Mouse (Mus musculus) brain, adult 2 months (tissue): ENCODE data around the gene Mrpl54.
A peak's percentile ranks its signal among the peaks of the same experiment; 100 is the strongest.

Experiments
- DNase-seq: peaks from one replicate; pipeline ENCODE4 v3.0.0; 2011; ENCODE audit warnings: low read depth, low spot score

Mrpl54 gene

GRCm38 (mm10) chr10:81294442-81294841, 27.7 kb upstream of the Mrpl54 start:
- peak; percentile 93 for DNase-seq

DNA sequence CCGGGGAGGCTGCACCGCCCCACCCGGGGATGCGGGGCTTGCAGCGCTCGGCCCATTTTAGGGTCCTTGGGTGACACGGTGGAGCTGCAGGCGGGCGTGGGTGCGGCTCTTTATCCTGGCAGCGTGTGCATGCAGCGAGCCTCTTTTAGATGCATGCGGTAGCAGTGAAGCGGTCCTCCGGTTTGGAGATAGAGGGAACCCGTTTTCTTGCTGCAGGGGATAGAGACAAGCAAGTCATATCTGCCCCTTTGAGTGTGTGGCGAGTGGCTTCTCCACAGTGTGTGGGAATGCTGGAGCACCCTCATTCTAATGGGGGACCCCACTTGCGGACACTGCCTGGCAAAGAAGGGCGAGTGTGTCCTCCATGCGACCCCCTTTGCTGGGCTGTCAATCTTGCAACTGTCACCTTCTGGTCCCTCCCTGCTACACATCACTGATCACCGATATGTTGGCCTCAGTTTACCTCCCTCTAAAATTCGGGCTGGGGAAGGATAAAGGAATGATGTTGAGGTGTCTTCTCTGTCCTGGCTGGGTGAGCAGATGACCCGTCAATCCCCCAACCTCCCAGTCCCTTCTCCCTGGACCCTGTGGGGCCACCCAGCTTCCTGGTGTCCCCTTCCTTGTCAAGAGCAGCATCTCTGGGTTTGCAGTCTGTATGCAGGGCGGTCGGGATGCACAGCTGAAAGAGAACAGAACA, 26.7 kb upstream of the Mrpl54 start:
- no peak for DNase-seq

GRCm38 (mm10) chr10:81292554-81293333, 26.0 kb upstream of the Mrpl54 start, which contains the start of gene Pip5k1c:
Gene Pip5k1c, plus strand, starts transcription at chr10:81292963.
- DNase-seq = peak; percentile 100

GRCm38 (mm10) chr10:81291511-81292104, 24.9 kb upstream of the Mrpl54 start, which contains the start of gene Tjp3:
Gene Tjp3, minus strand, starts transcription at chr10:81291581.
- no peak for DNase-seq

GRCm38 (mm10) chr10:81290698-81291460, 24.1 kb upstream of the Mrpl54 start:
- no peak for DNase-seq

DNA sequence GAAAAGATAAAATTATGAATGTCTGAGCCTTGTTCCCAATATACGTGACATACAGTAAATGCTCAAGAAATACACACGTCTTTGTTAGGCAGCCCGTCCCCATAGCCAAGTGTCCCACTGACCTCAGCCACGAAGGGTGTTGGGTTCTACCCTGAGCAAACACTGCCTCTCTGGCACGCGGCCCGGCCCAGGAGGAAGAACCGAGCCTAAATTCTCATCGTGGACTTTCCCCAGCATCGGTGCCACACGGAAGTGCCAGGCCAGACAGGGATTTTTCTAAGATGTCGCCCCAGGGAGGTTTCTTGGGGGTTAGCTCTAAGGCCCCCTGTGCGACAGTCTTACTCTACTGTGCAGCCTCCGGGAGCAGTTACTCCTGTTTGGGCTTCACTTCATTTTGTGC, 23.1 kb upstream of the Mrpl54 start:
- no peak for DNase-seq

- DNase-seq = peak; percentile 81
These were observed 22.5 kb upstream of the Mrpl54 start for GRCm38 (mm10) chr10:81289278-81289677.

GRCm38 (mm10) chr10:81288601-81289000, 21.9 kb upstream of the Mrpl54 start:
- no peak for DNase-seq

DNA sequence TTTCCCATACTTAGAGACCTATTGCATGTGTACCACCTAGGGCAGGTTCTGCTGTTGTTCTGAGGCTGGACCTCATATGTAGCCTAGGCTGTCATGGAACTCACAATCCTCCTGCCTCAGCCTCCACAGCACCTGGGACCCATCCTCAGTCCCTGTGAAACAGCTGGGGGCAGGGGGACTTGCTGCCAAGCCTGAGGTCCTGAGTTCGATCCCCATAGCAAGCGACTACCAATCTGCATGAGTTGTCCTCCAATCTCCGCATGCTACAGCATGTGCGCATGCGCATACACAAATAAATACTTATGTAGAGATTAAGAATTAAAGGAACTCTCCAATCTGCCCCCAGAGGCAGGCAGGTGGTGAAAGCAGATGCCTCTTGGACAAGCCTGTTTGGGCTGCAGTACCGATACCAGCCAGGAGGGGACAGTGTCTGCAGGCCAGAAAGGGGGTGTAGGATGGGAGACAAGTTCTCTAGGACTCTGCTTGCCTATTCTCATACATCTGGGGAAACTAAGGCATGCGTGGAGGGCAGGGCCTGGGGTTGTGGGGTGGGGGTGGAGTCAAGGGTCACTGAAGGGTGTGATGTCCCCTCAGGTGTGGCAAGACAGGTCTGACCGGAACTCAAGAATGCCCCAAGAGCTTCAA, 20.9 kb upstream of the Mrpl54 start:
- DNase-seq = peak; percentile 66

DNA sequence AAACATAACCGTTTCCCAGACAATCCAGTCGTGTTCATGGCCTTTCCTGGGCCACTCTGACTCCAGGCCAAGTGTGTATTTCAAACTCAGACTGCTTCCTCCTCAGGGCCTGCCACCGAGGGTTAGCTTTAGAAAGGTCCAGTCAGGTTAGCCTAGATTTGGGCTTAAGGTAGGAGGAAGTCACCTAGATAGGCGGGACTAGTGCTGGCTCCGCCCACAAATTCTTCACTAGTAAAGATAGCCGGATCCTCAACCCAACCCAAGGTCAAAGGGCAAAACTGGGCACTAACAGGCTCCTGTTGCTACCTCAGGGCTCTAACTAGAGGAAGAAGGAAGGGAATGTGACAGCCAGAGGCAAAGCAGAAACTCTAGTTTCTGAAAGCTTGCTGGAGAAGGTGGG, 19.9 kb upstream of the Mrpl54 start:
- no peak for DNase-seq

DNA sequence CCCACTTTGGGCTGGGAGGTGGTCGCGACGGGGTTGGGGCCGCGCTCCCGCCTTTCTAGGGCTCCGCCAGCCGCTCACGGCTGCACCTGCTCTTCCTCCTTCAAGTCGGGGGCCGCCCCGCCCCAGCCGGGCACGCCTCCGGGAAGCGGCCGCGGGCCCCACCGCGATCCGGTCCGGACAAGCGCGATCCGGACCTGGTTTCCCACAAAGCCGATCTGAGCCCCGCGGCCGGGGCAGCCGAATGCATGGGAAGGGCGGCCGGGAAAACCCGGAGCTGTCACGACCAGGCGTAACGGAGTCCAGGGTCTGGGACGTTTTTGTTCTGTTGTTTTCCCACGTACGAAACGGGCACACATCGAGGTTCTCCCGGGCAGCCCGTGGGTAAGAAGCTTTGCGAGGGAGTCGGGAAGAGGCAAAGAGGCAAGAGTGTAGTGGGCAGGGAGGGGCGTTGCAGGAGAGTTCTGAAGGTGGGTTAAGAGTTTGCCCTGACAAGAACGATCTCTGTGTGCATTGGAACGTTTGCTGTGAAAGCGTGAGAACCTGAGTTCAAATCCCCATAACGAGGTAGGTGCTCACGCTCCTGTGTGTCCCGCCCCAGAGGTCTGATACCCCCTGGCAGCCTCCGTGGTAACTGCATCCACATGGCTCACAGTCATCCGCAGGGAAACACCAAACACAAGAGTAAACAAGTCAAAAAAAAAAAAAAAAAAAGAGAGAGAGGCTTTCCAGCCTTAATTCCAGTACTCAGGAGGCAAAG, 19.1 kb upstream of the Mrpl54 start:
- peak; percentile 86 for DNase-seq

GRCm38 (mm10) chr10:81284719-81285118, 18.0 kb upstream of the Mrpl54 start:
- no peak for DNase-seq

- DNase-seq = no peak
These were observed 17.5 kb upstream of the Mrpl54 start for GRCm38 (mm10) chr10:81284189-81284588.

GRCm38 (mm10) chr10:81279496-81279895, 12.8 kb upstream of the Mrpl54 start:
- no peak for DNase-seq

DNA sequence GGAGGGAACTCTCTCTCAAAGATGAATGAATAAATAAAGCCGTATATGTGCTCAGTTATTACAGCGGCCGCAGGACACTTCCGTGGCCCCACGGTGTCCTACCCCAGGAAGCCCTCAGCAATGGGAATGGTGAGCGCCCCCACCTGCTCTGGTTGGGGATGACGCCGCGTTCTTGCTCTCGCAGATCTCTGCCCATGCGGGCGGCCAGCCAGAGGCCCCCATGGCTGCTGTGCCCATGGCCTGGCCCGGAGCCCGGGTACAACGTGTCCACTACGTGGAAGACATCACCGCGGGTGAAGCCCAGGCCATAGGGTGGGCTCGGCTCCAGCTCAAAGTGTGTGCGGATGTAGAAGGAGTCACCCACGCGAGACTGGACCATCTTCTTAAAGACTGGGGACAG, 10.9 kb upstream of the Mrpl54 start:
- DNase-seq = no peak

- DNase-seq = no peak
These were observed 7.1 kb upstream of the Mrpl54 start for GRCm38 (mm10) chr10:81273842-81274241.

DNA sequence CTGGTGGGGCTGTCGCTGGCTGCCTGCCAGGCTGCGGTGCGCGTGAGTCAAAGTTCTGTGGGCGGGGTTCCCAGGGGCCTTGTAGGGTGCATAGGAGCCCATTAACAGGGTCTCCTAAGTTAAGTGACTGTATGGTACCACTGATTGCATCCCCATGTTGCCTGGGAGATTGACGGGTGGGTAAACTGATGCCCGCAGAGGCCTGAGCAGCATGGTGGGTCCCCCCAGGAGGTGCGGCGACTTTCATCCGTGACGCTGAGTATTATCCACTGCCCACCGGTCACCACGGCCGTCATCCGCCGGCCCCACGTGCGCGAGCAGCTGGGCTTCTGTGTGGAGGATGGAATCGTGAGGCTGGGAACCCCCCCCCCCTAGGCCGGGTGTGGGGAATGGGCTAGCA, 5.6 kb upstream of the Mrpl54 start:
- DNase-seq = no peak

DNA sequence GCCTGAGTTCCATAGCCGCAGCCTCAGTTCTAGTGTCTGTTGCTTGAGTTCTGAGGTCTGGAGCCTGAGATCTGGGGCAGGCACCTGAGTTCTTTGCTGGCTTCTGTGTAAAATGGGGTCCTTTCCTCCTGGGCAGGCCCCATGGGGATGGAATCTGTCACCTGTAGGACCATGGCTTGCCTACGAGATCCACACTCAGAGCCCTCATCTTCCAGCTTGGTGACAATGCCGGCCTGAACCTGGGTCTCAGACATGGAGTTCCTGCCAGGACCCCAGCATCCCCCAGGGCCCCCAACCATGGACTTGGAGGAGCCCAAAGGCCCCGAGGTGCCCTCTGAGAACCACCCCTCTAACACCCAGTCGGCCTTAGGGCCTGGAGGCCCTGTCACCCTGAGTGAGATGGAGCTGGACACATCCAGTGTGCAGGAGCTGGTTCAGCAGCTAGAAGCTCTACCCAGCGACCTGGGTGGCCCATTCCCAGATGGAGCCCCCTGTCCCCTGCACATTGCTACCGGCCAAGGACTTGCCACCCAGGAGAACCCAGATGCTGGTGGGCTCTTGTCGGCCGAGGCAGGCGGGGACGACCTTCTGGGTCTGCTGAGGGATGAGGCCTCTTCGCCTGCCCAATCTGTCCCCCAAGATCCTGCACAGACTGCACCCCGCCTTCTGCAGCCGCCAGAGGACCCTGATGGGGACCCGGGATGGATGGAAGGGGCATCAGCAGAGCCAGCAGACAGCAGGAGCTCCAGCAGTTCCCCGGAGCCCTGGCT, 2.1 kb upstream of the Mrpl54 start:
- DNase-seq = no peak

GRCm38 (mm10) chr10:81268056-81268455, 1.3 kb upstream of the Mrpl54 start:
- peak; percentile 97 for DNase-seq

DNA sequence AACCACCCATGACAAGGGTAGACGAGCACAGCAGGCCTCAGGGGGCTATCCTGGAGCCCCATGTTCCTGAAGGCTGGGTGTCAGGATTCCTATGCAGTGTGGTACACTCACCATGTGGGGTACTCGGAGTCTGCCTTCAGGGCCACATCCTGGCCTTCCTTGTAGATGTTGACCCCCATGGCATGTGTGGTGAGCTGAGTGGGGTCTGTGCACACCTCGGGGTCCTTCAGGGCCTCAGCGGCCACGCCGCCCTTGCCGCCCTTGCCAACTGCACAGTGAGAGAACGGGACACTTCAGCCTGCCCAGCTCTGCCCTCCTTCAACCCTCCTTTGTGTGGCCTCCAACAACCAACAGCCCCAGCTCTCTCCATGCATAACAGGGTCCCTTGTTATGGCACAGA, 1.2 kb downstream of the Mrpl54 start:
- no peak for DNase-seq
